Mouse (Mus musculus) ES-CJ7 (cell line): ENCODE data around the gene Cnot4.
A peak's percentile ranks its signal among the peaks of the same experiment; 100 is the strongest.
"Not testable (repeated sequence)": the region's sequence is repeated elsewhere in the genome, so short reads cannot be mapped to it uniquely, and the experiment has no call there.

Source experiments
- DNase-seq: peaks from one replicate; pipeline ENCODE4 v3.0.0; 2011; ENCODE audit warnings: low read depth, low spot score

Cnot4 gene

DNA sequence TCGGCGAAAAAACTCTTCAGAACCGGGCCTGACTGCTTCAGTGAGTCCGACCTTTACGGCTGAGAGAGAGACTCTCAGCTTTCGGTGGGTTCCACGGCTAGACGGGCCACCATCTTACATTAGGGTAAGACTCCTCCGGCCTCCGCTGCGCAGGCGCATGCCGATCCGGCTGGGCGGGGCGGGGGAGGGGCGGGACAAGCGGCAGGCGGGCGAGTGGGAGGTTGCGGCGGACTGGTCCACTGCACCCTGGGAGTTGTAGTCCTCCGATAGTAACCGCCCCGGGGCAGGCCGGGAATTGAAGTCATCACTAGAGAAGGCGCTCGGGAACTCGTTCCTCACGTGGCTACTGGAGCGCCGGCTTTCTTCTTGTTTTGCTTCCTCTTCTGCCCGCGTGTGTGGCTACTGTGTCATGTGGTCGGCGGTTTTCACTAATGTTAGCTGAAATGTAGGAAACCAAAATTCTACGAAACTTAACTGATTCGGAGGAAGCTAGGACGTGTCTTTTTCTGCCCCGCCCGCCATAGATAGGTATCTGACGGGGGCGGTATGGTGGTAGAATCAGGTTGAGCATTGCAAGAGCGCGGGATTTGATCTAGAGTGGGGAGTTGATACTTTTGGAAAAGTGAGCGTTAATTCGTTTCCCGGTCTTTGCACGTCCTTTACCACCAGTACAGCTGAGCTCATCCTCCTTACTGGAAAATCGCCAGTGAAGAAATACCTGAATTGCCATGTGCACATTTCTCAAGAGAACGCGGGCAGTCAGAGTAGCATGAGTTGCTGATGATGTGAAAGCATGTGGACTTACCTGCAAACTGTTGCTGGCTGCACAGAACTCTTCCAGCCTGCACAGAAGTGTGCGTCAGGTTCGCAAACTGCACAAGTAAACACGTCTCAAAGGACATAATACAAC lies at the start of gene Cnot4:
Gene Cnot4, minus strand, starts transcription at position 146 of the 910 bp plus-strand sequence.
- DNase-seq, result peak; percentile 98

GRCm38 (mm10) chr6:35179299-35179698 lies 45.8 kb upstream of the Cnot4 start:
- DNase-seq, result not testable (repeated sequence)

- DNase-seq, result peak; percentile 59
Observed at GRCm38 (mm10) chr6:35177650-35178272, 44.2 kb upstream of the Cnot4 start.

DNA sequence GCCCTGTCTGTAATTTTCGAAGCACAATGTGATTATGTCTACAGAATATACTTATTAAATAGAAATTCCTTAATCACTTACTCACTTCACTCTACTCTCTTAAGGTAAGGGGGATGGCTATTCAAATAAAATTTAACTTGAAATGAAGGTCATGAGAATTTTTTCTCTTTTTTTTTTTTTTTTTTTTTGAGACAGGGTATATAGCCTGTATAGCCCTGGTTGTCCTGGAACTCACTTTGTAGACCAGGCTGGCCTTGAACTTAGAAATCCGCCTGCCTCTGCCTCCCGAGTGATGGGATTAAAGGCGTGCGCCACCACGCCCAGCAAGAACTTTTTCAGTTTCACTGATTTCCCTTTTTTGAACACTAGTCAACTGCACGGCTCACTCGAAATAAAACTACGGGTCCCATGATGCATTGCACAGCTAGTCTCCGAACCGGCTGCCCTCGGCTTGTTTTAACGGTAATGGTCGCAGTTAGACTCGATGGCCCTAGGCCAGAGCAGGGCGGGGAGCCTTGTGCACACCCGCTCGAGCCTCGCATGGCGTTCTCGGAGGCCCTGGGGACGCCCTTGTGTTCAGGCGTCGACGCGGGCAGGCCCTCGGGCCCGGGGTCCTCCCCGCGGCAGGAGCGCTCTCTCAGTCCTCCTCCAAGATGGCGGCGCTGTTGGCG lies 43.6 kb upstream of the Cnot4 start, which contains the start of gene Nup205:
Gene Nup205, plus strand, starts transcription at position 443 of the 671 bp plus-strand sequence.
- peak; percentile 93 for DNase-seq

DNA sequence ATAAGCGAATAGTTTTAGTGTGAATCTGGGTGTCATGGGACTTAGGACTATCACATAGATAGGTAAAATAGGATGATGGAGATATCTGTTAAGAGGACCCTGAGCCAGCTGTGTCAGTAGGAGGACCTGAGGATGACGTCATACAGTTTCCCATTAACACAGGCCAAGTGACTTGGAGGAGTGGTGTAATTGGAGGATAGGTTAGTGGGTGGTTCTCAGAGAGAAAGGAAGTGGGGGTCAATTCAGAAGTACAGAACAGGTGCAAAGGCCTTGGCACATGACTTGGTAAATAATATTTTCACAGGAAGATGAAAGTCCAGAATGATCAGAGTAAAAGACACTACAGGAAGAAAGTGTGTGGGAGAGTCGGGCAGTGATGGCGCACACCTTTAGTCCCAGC lies 39.7 kb upstream of the Cnot4 start:
- DNase-seq, result no peak

- DNase-seq, result not testable (repeated sequence)
Observed at GRCm38 (mm10) chr6:35172028-35172427, 38.5 kb upstream of the Cnot4 start.

- no peak for DNase-seq
Observed at GRCm38 (mm10) chr6:35169250-35169649, 35.7 kb upstream of the Cnot4 start.

DNA sequence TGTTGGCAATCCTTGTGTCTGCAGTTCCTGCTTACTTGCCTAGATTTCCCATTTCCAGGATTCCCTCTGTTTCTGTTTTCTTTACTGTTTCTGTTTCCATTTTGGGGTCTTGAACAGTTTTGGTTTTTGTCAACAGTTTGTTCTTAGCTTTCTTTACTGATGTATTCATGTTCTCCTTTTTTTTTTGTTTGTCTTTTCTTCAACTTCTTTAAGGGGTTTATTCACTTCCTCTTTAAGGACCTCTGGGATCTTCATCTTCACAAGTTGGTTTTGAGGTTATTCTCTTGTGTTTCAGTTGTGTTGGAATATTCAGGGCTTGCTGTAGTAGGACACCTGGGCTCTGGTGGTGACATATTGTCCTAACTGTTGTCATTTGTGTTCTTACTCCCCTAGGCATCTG lies 21.0 kb upstream of the Cnot4 start:
- DNase-seq, result no peak

- DNase-seq, result no peak
Observed at GRCm38 (mm10) chr6:35147726-35148422, 14.3 kb upstream of the Cnot4 start.

DNA sequence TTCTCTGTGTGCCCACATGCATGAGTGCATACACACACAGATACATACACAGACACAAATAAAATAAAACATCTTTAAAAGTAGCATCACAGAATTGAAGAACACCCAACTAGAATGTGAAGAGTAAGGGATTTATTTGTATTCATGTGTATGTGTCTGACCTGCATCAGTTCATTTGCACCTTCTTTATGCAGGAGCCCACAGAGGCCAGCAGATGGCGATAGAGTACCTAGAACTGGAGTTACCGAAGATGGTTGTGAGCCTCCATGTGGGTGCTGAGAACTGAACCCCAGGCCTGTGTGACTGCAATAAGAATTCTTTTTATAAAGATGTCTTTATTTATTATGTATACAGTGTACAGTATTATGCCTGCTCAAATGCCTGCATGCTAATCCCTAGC lies 12.0 kb upstream of the Cnot4 start:
- peak; percentile 77 for DNase-seq

DNA sequence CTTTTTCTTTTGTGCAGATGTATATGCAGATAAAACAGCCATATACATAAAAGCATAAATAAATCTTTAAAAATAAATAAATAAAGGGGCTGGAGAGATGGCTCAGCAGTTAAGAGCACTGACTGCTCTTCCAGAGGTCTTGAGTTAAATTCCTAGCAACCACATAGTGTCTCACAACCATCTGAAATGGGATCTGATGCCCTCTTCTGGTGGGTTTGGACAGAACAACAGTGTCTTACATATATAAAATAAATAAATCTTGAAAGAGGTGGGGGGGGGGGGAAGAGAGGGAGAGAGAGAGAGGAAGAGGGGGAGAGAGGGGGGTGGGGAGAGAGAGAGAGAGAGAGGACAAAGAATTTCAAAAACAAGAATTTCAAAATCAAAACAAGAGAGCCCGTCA lies 6.8 kb upstream of the Cnot4 start:
- peak; percentile 65 for DNase-seq

DNA sequence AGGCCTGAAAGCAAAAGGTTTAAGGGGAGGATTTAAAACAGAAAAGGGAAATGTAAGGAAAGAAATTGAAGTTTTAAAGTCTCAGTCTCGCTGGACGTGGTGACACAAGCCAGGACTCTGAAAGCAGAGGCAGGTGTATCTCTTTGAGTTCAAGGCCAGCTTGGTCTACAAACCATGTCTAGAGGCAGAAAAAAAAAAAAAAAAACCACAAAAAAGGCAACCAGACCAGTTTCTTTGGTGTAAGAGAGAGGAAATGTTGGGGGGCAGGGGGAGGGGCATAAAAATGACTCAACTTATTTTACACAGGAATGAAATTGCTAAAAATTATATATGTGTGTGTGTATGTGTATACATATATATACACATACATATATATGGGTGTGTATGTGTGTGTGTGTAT lies 1.3 kb upstream of the Cnot4 start:
- peak; percentile 12 for DNase-seq

GRCm38 (mm10) chr6:35133246-35133578 lies 312 bp downstream of the Cnot4 start:
- DNase-seq, result no peak

GRCm38 (mm10) chr6:35132806-35133205 lies 718 bp downstream of the Cnot4 start:
- DNase-seq, result peak; percentile 20

- DNase-seq, result no peak
Observed at GRCm38 (mm10) chr6:35122488-35122887, 11.0 kb downstream of the Cnot4 start.

- DNase-seq, result no peak
Observed at GRCm38 (mm10) chr6:35121925-35122324, 11.6 kb downstream of the Cnot4 start.

DNA sequence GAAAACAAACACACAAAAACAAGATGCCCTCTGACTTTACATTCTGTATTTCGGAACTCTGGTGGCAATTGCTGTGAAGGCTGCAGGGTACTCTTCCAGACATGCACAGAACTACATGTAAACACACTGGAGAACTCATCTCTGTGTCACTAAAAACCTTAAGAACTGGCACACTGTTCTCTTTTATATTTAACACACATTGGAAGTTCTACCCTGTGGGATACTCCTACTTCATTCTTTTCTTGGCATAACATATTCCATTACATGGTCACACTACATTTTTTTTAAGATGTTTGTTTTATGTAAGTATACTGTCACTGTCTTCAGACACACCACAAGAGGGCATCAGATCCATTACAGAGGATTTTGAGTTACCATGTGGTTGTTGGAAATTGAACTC lies 31.1 kb downstream of the Cnot4 start:
- DNase-seq, result no peak

DNA sequence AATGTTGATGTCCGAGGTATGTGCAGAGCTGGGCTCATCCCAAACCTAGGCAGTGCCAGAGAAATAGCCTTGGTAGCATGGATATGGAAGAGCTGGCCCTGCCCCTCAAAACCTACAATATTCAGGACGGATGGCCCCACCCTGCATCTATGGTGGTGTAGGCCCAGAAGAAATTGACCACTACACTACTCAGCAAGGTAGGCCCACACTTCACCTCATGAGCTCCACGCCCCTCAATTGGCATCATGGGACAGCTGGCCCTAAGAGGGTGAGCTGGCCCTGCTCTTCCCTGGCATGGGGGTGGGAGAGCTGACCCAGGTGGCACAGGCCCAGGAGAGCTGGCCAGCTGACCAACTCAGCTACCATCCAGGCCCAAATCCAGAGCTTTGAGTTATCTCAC lies 48.6 kb downstream of the Cnot4 start:
- no peak for DNase-seq

- peak; percentile 39 for DNase-seq
Observed at GRCm38 (mm10) chr6:35075148-35075547, 58.4 kb downstream of the Cnot4 start.

GRCm38 (mm10) chr6:35071261-35071660 lies 62.3 kb downstream of the Cnot4 start:
- DNase-seq, result no peak

DNA sequence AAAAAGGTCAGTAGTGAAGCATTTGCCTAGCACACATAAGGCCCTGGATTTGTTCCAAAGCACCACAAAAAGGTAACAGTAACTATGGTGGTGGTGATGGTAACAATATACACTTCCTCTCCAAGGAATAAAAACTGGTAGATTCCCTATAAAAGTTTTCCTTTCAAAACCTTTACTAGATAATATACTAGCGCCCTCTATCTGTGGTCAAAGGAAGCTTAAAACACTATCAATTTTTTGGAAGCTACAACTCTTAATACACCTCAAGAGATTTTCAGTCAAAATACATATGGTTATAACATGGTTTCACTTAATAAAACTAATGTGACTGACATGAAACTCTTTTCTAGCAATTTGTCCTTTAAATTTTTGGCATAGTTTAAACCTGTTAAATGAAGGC lies 71.1 kb downstream of the Cnot4 start:
- DNase-seq, result no peak

GRCm38 (mm10) chr6:35043127-35043526 lies 90.4 kb downstream of the Cnot4 start:
- DNase-seq, result no peak
